Mouse (Mus musculus): ENCODE results near the gene Pole2. TPM values are rescaled to one million over a fixed set of nuclear protein-coding genes. Genes with fewer than 3 reads are reported as not detected.

The Pole2 gene
- polyA plus RNA-seq, 1 experiment: 4.2 TPM

- no peak for TF ChIP-seq POLR2A (IDR thresholded peaks at IDR 0.05; ENCODE audit: low read depth, low read length)
- no peak for TF ChIP-seq CTCF (IDR thresholded peaks at IDR 0.05; ENCODE audit: extremely low read depth, insufficient read depth, insufficient read length, insufficient replicate concordance)
- WGBS: 88% methylated on average over 16 of the region's 16 CpGs
- no peak within 1 kb of the TSS for H3K4me3 ChIP-seq (ENCODE audit: extremely low read depth, insufficient read depth, insufficient read length)
- H3K36me3 ChIP-seq (ENCODE audit: control insufficient read depth, insufficient read depth, low read length): peaks cover 9% of the 10 kb centered on the region
- H3K27me3 ChIP-seq (ENCODE audit: control insufficient read depth, insufficient read depth, low read length): no peaks in the 10 kb centered on the region
- DNase-seq (ENCODE audit: low read depth in 1 of 2, low spot score in 2 of 2): peak in 1 of 2 experiments; percentile 40
- H3K27ac ChIP-seq (ENCODE audit: insufficient read depth, low read length): no peak within 1 kb of the TSS
- no peaks in the 10 kb centered on the region for H3K4me1 ChIP-seq (ENCODE audit: control insufficient read depth, insufficient read depth, insufficient read length)
These were observed 23.8 kb downstream of the Pole2 start, which contains the start of gene Gm49384 for GRCm38 (mm10) chr12:69204052-69204833. Gene Gm49384, minus strand, starts transcription at chr12:69204267.

GRCm38 (mm10) chr12:69198985-69199384 lies 29.0 kb downstream of the Pole2 start:
- no peak overlapping the region for H3K4me3 ChIP-seq (ENCODE audit: extremely low read depth, insufficient read depth, insufficient read length)
- peaks cover 9% of the 10 kb centered on the region for H3K36me3 ChIP-seq (ENCODE audit: control insufficient read depth, insufficient read depth, low read length)
- DNase-seq (ENCODE audit: low read depth in 1 of 2, low spot score in 2 of 2): no peak
- no peak for TF ChIP-seq CTCF (IDR thresholded peaks at IDR 0.05; ENCODE audit: extremely low read depth, insufficient read depth, insufficient read length, insufficient replicate concordance)
- no peak for TF ChIP-seq POLR2A (IDR thresholded peaks at IDR 0.05; ENCODE audit: low read depth, low read length)
- H3K4me1 ChIP-seq (ENCODE audit: control insufficient read depth, insufficient read depth, insufficient read length): peaks cover 2% of the 10 kb centered on the region; the same call in 1 of the 2 replicates
- H3K27ac ChIP-seq (ENCODE audit: insufficient read depth, low read length): no peak overlapping the region
- no peaks in the 10 kb centered on the region for H3K27me3 ChIP-seq (ENCODE audit: control insufficient read depth, insufficient read depth, low read length)

GRCm38 (mm10) chr12:69198164-69198535 lies 29.8 kb downstream of the Pole2 start, which contains the start of gene Dnaaf2:
Gene Dnaaf2, minus strand, starts transcription at chr12:69198429.
- Histone ChIP-seq H3K4me1 (ENCODE audit: control insufficient read depth, insufficient read depth, insufficient read length) (peaks cover 2% of the 10 kb centered on the region; the same call in 1 of the 2 replicates), H3K4me3 (ENCODE audit: extremely low read depth, insufficient read depth, insufficient read length) (peak within 1 kb of the TSS; percentile 86), H3K27me3 (ENCODE audit: control insufficient read depth, insufficient read depth, low read length) (no peaks in the 10 kb centered on the region), H3K36me3 (ENCODE audit: control insufficient read depth, insufficient read depth, low read length) (peaks cover 7% of the 10 kb centered on the region), H3K27ac (ENCODE audit: insufficient read depth, low read length) (peak within 1 kb of the TSS; percentile 86)
- TF ChIP-seq CTCF (IDR thresholded peaks at IDR 0.05; ENCODE audit: extremely low read depth, insufficient read depth, insufficient read length, insufficient replicate concordance): no peak
- TF ChIP-seq POLR2A (IDR thresholded peaks at IDR 0.05; ENCODE audit: low read depth, low read length): no peak
- 2% methylated on average over 18 of the region's 18 CpGs for WGBS
- peak in 1 of 2 experiments; percentile 42 for DNase-seq (ENCODE audit: low read depth in 1 of 2, low spot score in 2 of 2)

GRCm38 (mm10) chr12:69197378-69198163 lies 30.4 kb downstream of the Pole2 start:
- H3K36me3 ChIP-seq (ENCODE audit: control insufficient read depth, insufficient read depth, low read length): peaks cover 7% of the 10 kb centered on the region
- H3K27ac ChIP-seq (ENCODE audit: insufficient read depth, low read length): peak overlapping the region; percentile 86
- TF ChIP-seq POLR2A (IDR thresholded peaks at IDR 0.05; ENCODE audit: low read depth, low read length) (no peak), CTCF (IDR thresholded peaks at IDR 0.05; ENCODE audit: extremely low read depth, insufficient read depth, insufficient read length, insufficient replicate concordance) (no peak)
- peak overlapping the region; percentile 86 for H3K4me3 ChIP-seq (ENCODE audit: extremely low read depth, insufficient read depth, insufficient read length)
- peaks cover 2% of the 10 kb centered on the region; the same call in 1 of the 2 replicates for H3K4me1 ChIP-seq (ENCODE audit: control insufficient read depth, insufficient read depth, insufficient read length)
- no peaks in the 10 kb centered on the region for H3K27me3 ChIP-seq (ENCODE audit: control insufficient read depth, insufficient read depth, low read length)
- WGBS: under 1% methylated on average over 94 of the region's 94 CpGs
- peak; percentile 26 to 33 for DNase-seq (ENCODE audit: low read depth in 1 of 2, low spot score in 2 of 2)

- Histone ChIP-seq H3K4me1 (ENCODE audit: control insufficient read depth, insufficient read depth, insufficient read length) (peaks cover 2% of the 10 kb centered on the region; the same call in 1 of the 2 replicates), H3K27me3 (ENCODE audit: control insufficient read depth, insufficient read depth, low read length) (no peaks in the 10 kb centered on the region), H3K36me3 (ENCODE audit: control insufficient read depth, insufficient read depth, low read length) (peaks cover 5% of the 10 kb centered on the region), H3K27ac (ENCODE audit: insufficient read depth, low read length) (peak within 1 kb of the TSS; percentile 86), H3K4me3 (ENCODE audit: extremely low read depth, insufficient read depth, insufficient read length) (peak within 1 kb of the TSS; percentile 86)
- TF ChIP-seq POLR2A (IDR thresholded peaks at IDR 0.05; ENCODE audit: low read depth, low read length) (peak; percentile 70), CTCF (IDR thresholded peaks at IDR 0.05; ENCODE audit: extremely low read depth, insufficient read depth, insufficient read length, insufficient replicate concordance) (no peak)
- WGBS: under 1% methylated on average over 72 of the region's 75 CpGs
- peak; percentile 28 to 57 for DNase-seq (ENCODE audit: low read depth in 1 of 2, low spot score in 2 of 2)
These were observed 31.3 kb downstream of the Pole2 start, which contains the start of gene Gm49383 for GRCm38 (mm10) chr12:69196444-69197377. Gene Gm49383, minus strand, starts transcription at chr12:69197104.

- 96% methylated on average over 2 of the region's 2 CpGs for WGBS
- DNase-seq (ENCODE audit: low read depth in 1 of 2, low spot score in 2 of 2): no peak
- no peaks in the 10 kb centered on the region for H3K27me3 ChIP-seq (ENCODE audit: control insufficient read depth, insufficient read depth, low read length)
- H3K27ac ChIP-seq (ENCODE audit: insufficient read depth, low read length): no peak overlapping the region
- H3K4me1 ChIP-seq (ENCODE audit: control insufficient read depth, insufficient read depth, insufficient read length): peaks cover 2% of the 10 kb centered on the region; the same call in 1 of the 2 replicates
- peaks cover 3% of the 10 kb centered on the region for H3K36me3 ChIP-seq (ENCODE audit: control insufficient read depth, insufficient read depth, low read length)
- no peak overlapping the region for H3K4me3 ChIP-seq (ENCODE audit: extremely low read depth, insufficient read depth, insufficient read length)
- TF ChIP-seq POLR2A (IDR thresholded peaks at IDR 0.05; ENCODE audit: low read depth, low read length): no peak
- no peak for TF ChIP-seq CTCF (IDR thresholded peaks at IDR 0.05; ENCODE audit: extremely low read depth, insufficient read depth, insufficient read length, insufficient replicate concordance)
These were observed 35.4 kb downstream of the Pole2 start for GRCm38 (mm10) chr12:69192637-69193036.
